Mouse (Mus musculus) midbrain, embryonic 14.5 days (tissue): ENCODE data around the gene Orc4. TPM values are rescaled to one million over a fixed set of nuclear protein-coding genes. Genes with fewer than 3 reads are reported as not detected.
A peak's percentile ranks its signal among the peaks of the same experiment; 100 is the strongest.
"Not testable (repeated sequence)": the region's sequence is repeated elsewhere in the genome, so short reads cannot be mapped to it uniquely, and the experiment has no call there.

ENCODE experiments used
- ATAC-seq: fragments of 200-750 bp; cut with Nextera tagmentation; 2 replicates; pipeline ENCODE4 v1.8.0; 2017; ENCODE audit warnings: moderate number of reproducible peaks, moderate library complexity; ENCODE audit not compliant: low FRiP score, low TSS enrichment
- DNase-seq: peaks from one replicate; pipeline ENCODE4 v3.0.0-alpha.2; 2015
- H3K27ac ChIP-seq: fragments of 300-500 bp; sonication (generic); replicated peaks from 2 replicates; pipeline ENCODE4 v1.5.1; 2014; ENCODE audit warnings: mild to moderate bottlenecking, low read depth, low read length, moderate library complexity
- H3K27me3 ChIP-seq: fragments of 300-500 bp; sonication (generic); 2 replicates; pipeline ENCODE4 v1.6.1; 2014; ENCODE audit warnings: low read length, control low read depth, mixed read lengths; ENCODE audit not compliant: control insufficient read depth, insufficient read depth
- H3K36me3 ChIP-seq: fragments of 300-500 bp; sonication (generic); 2 replicates; pipeline ENCODE4 v1.6.1; 2014; ENCODE audit warnings: low read length, control low read depth; ENCODE audit not compliant: control insufficient read depth, insufficient read depth
- H3K4me1 ChIP-seq: fragments of 300-500 bp; sonication (generic); 2 replicates; pipeline ENCODE4 v1.6.1; 2014; ENCODE audit warnings: mild to moderate bottlenecking, antibody characterized with exemption, low read length, control low read depth; ENCODE audit not compliant: control insufficient read depth, insufficient read depth
- H3K4me2 ChIP-seq: fragments of 300-500 bp; sonication (generic); 2 replicates; pipeline ENCODE4 v1.6.1; 2014; ENCODE audit warnings: mild to moderate bottlenecking, low read length, moderate library complexity
- H3K4me3 ChIP-seq: fragments of 300-500 bp; sonication (generic); replicated peaks from 2 replicates; pipeline ENCODE4 v1.5.1; 2014; ENCODE audit warnings: low read depth, low read length
- H3K9ac ChIP-seq: fragments of 300-500 bp; sonication (generic); replicated peaks from 2 replicates; pipeline ENCODE4 v1.6.1; 2014; ENCODE audit warnings: mild to moderate bottlenecking, low read length, moderate library complexity
- H3K9me3 ChIP-seq: fragments of 300-500 bp; sonication (generic); 2 replicates; pipeline ENCODE4 v1.6.1; 2016; ENCODE audit warnings: low read length, control low read depth, mixed read lengths; ENCODE audit not compliant: control insufficient read depth
- WGBS: fragments of 180-500 bp; shearing (Covaris S2); extraction: QIAGEN DNeasy Blood & Tissue Kit; methylation state at CpG from one replicate; pipeline ENCODE4 v1.1.7; 2014; 5-methylcytosine and 5-hydroxymethylcytosine counted together
- polyA plus RNA-seq: library from polyadenylated mRNA; unstranded; fragments of >200 nt; fragmentation: Nextera tagmentation; extraction: Ambion mirVana; gene quantifications from 2 replicates; pipeline ENCODE4 v1.2.1, GENCODE M21; 2014

Orc4 gene
- polyA plus RNA-seq, 1 experiment from 2014 or later: 109 TPM

GRCm38 (mm10) chr2:48915832-48916231, 34.2 kb downstream of the Orc4 start:
- Histone ChIP-seq H3K9ac (no peak overlapping the region), H3K27me3 (no peaks in the 10 kb centered on the region), H3K4me1 (no peaks in the 10 kb centered on the region), H3K4me3 (no peak overlapping the region), H3K9me3 (no peaks in the 10 kb centered on the region), H3K27ac (no peak overlapping the region), H3K36me3 (peaks cover 21% of the 10 kb centered on the region), H3K4me2 (no peak overlapping the region)
- ATAC-seq (no peak), DNase-seq (no peak)

- H3K27me3 ChIP-seq: no peaks in the 10 kb centered on the region
- H3K9me3 ChIP-seq: no peaks in the 10 kb centered on the region
- no peaks in the 10 kb centered on the region for H3K4me1 ChIP-seq
- H3K9ac ChIP-seq: no peak overlapping the region
- H3K4me3 ChIP-seq: no peak overlapping the region
- DNase-seq: no peak
- no peak overlapping the region for H3K4me2 ChIP-seq
- no peak for ATAC-seq
- WGBS: 67% methylated on average over 1 of the region's 1 CpGs
- H3K36me3 ChIP-seq: peaks cover 21% of the 10 kb centered on the region
- H3K27ac ChIP-seq: no peak overlapping the region
These were observed 35.9 kb downstream of the Orc4 start for GRCm38 (mm10) chr2:48914185-48914584.

GRCm38 (mm10) chr2:48908866-48909265, 41.2 kb downstream of the Orc4 start:
- Histone ChIP-seq H3K4me2 (no peak overlapping the region), H3K4me3 (no peak overlapping the region), H3K27me3 (no peaks in the 10 kb centered on the region), H3K4me1 (no peaks in the 10 kb centered on the region), H3K36me3 (peaks cover 37% of the 10 kb centered on the region), H3K9me3 (no peaks in the 10 kb centered on the region), H3K27ac (no peak overlapping the region), H3K9ac (no peak overlapping the region)
- peak; percentile 75 for DNase-seq
- no peak for ATAC-seq
- 74% methylated on average over 2 of the region's 2 CpGs for WGBS

- Histone ChIP-seq H3K9ac (no peak overlapping the region), H3K27ac (no peak overlapping the region), H3K9me3 (no peaks in the 10 kb centered on the region), H3K27me3 (no peaks in the 10 kb centered on the region), H3K36me3 (peaks cover 41% of the 10 kb centered on the region), H3K4me3 (no peak overlapping the region), H3K4me1 (no peaks in the 10 kb centered on the region), H3K4me2 (no peak overlapping the region)
- ATAC-seq (no peak), DNase-seq (no peak)
- WGBS: 81% methylated on average over 3 of the region's 3 CpGs
These were observed 54.9 kb downstream of the Orc4 start for GRCm38 (mm10) chr2:48895186-48895585.

GRCm38 (mm10) chr2:48885945-48886344, 64.1 kb downstream of the Orc4 start:
- no peaks in the 10 kb centered on the region for H3K27me3 ChIP-seq
- peaks cover 3% of the 10 kb centered on the region; the same call in 1 of the 2 replicates for H3K36me3 ChIP-seq
- H3K4me3 ChIP-seq: no peak overlapping the region
- H3K9me3 ChIP-seq: no peaks in the 10 kb centered on the region
- H3K9ac ChIP-seq: no peak overlapping the region
- ATAC-seq: peak; percentile 43; the same call in 1 of the 2 replicates
- 0 out of 2 replicates have a peak overlapping the region, but pooled peaks have one; percentile 32 for H3K27ac ChIP-seq
- no peak overlapping the region for H3K4me2 ChIP-seq
- H3K4me1 ChIP-seq: 0 out of 2 replicates have a peak, but pooled peaks cover 3% of the 10 kb centered on the region
- peak; percentile 93 for DNase-seq

GRCm38 (mm10) chr2:48868199-48868913, 81.7 kb downstream of the Orc4 start:
- WGBS: 89% methylated on average over 5 of the region's 5 CpGs
- ATAC-seq: no peak
- Histone ChIP-seq H3K9me3 (no peaks in the 10 kb centered on the region), H3K4me1 (no peaks in the 10 kb centered on the region), H3K36me3 (peaks cover 5% of the 10 kb centered on the region; the same call in 1 of the 2 replicates), H3K4me3 (no peak overlapping the region), H3K27me3 (no peaks in the 10 kb centered on the region), H3K27ac (no peak overlapping the region), H3K9ac (no peak overlapping the region), H3K4me2 (no peak overlapping the region)
- DNase-seq: no peak

GRCm38 (mm10) chr2:48865596-48865995, 84.5 kb downstream of the Orc4 start:
- WGBS: 95% methylated on average over 6 of the region's 6 CpGs
- not testable (repeated sequence) for ATAC-seq, H3K4me3 ChIP-seq

More at GRCm38 (mm10) chr2:48865596-48865995, 84.5 kb downstream of the Orc4 start:
- H3K27me3 ChIP-seq, H3K9me3 ChIP-seq, H3K9ac ChIP-seq, H3K36me3 ChIP-seq, DNase-seq, H3K4me1 ChIP-seq, H3K4me2 ChIP-seq, H3K27ac ChIP-seq: not testable (repeated sequence)

Other genes with a start within 250 kb of the Orc4 start
- 45.7 and 69.7 TPM in 2 replicates for gene Acvr2a, start 136.2 kb downstream of the Orc4 start, polyA plus RNA-seq
- 30.8 and 40.5 TPM in 2 replicates for gene Mbd5, start 769 bp downstream of the Orc4 start, polyA plus RNA-seq